Mouse (Mus musculus): ENCODE results near the gene Ints7.

GRCm38 (mm10) chr1:191596076-191596475 is 20.6 kb downstream of the Ints7 start:
- TF ChIP-seq CTCF (IDR thresholded peaks at IDR 0.05; ENCODE audit: borderline replicate concordance, extremely low read depth, insufficient read depth, insufficient read length) (no peak), POLR2A (IDR thresholded peaks at IDR 0.05; ENCODE audit: borderline replicate concordance, extremely low read depth, insufficient read depth, insufficient read length, poor library complexity, severe bottlenecking) (no peak)
